Mouse (Mus musculus): ENCODE data around the gene Rhbg.

DNA sequence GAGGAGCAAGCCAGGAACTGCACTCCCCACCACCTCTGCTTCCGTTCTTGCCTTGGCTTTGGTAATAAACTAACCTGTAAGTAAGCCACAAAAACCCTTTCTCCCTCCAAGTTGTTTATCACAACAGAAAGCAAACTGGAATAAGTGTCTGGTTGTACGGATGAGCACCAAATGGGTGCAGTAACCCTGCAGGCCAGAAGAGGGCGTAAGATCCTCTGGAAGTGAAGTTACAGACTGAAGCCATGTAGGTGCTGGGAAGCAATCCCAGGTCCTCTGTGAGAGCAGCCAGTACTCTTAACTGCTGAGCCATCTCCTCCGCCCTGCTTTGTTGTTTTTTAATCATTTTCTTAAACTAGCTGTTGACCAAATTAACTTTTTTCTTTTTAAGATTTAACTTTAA is 19.5 kb upstream of the Rhbg start:
- no peak for TF ChIP-seq POLR2A (IDR thresholded peaks at IDR 0.05; ENCODE audit: low read depth, low read length)
- TF ChIP-seq CTCF (IDR thresholded peaks at IDR 0.05; ENCODE audit: extremely low read depth, insufficient read depth, insufficient read length, insufficient replicate concordance): no peak

All from spleen, adult 2 months (tissue).